Mouse (Mus musculus) granulocyte monocyte progenitor cell, adult 5-6 weeks (primary cell): Measurements from ENCODE around the gene Dcp1b. TPM values are rescaled to one million over a fixed set of nuclear protein-coding genes. Genes with fewer than 3 reads are reported as not detected.
"Not testable (repeated sequence)": the region's sequence is repeated elsewhere in the genome, so short reads cannot be mapped to it uniquely, and the experiment has no call there.

Source experiments
- ATAC-seq: replicated peaks from 2 replicates; pipeline ENCODE4 v1.8.0; 2016; ENCODE audit warnings: mild to moderate bottlenecking, moderate TSS enrichment, inconsistent platforms; ENCODE audit not compliant: poor library complexity, severe bottlenecking
- total RNA-seq, 2 experiments: library from RNA; stranded (forward) in 1 of 2; stranded (reverse) in 1 of 2; fragments of 200-712, 200-1000 nt in 1 of 2; fragments of >200 nt in 1 of 2; fragmentation: Nextera tagmentation in 1 of 2; gene quantifications; 2 replicates each; pipeline ENCODE4 v1.2.3; 2014 to 2017

Dcp1b gene
- total RNA-seq, 2 experiments from 2014 or later: 8.6 to 12.2 TPM

DNA sequence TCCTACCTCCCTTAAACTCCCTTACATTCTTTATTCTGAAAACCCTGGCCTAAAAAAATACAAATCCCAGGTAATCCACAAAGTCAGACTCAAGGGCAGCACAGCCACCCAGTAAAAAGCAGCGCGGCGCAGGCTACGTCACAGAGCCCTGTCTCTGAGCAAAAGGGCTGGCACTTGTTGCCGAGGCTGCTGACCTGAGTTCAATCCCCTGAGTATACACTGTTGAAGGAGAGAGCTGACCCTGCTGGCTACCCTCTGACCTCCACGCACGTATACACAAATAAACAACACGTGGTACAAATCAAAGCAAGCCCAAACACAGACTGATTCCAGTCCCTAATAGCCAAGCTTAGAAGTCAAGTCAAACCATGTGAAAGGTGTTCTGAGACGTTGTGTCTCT is 19.1 kb downstream of the Dcp1b start:
- ATAC-seq: no peak

DNA sequence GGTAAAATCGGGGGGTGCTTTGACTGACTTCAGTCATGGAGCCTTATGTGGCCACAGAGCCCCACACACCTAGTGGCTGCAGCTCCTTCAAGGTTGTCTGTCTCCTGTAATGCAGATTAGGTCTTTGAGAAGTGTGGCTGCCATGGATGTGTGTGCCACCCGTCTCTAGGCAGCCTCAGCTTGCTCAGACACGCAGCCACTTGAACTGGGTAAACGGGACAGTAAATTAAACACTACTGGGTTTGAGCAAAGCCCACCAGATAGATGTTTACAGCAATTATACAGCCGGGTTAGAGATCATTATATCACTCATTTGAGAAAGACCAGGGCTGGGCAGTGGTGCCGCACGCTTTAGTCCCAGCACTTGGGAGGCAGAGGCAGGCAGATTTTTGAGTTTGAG is 19.5 kb downstream of the Dcp1b start:
- ATAC-seq: no peak

DNA sequence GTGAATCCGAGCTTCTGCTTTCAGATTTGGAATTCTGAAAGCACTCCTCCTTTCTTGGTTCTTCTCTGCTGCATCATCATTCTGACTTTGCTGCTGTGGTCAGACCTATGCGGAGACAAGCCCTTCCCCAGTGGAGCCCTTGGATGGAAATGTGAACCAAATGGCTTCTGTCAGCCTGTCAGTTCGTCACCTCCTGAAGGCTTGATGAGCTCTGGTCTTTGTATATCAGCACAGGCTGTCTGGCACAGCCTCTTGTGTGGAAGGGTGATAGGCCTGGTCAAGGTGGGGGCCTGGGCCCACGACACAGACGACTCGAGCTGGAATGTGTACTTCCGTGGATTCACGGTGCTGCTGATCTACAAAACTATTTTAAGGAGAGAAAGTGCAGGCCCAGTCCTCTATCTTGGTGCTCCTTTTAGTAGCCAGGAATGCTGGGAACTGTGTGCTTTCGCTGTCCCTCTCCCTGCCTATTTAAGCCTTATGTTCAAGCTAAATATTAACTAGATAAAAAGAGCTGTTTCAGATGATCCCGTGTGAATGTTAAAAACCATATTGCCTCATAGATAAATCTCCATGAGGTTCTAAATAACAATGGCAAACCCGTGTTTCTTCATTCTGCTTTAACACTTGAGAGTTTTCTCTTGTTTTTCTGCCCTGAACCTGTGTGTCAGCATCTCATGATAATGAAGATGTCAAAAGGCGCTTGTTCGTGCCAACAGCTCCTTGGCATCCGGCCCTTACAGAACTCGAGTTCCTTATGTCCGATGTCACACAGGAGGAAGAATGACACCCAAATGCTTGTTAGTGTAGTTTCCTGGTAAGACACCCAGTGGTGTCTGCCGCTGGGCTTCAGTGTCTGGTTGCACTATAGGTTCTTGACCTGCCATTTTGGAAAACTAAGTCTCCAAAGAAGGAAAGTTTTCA is 21.6 kb downstream of the Dcp1b start, which contains the start of gene Cacna1c:
TSS of gene Cacna1c (minus strand) at position 37 of the 924 bp plus-strand sequence.
- ATAC-seq: no peak

DNA sequence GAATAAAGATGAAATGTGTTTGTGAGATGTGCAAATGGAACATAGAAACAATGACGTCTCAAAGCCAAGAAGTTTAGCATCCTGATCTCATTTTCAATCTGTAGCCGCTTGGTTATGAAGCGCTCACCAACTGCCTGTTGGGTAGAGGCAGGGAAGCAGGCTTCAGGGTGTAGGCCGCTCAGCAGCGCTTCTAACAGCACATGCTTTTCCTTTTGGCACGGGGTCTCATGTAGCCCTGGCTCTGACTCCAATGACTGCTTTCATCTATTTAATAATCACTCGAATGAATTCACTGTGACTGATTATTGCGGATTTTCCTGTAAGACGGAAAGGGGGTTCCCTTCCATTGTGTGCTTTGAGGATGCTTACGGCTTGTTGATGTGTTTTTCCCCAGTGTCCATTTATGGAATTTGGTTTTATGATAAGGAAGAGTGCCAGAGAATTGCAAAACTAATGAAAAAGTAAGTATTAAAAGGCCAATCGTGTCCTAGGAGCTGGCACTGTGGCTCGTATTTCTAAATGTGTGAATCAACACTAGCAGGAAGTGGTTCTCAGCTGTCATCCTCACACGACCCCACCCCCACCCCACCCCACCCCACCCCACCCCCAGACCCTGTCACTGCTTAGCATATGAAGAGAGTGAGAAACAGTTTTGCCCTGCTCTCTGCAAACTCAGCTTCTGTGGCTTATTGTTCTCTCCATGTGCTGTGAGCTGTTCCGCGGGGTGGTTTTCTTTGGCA is 23.7 kb downstream of the Dcp1b start:
- ATAC-seq: no peak

DNA sequence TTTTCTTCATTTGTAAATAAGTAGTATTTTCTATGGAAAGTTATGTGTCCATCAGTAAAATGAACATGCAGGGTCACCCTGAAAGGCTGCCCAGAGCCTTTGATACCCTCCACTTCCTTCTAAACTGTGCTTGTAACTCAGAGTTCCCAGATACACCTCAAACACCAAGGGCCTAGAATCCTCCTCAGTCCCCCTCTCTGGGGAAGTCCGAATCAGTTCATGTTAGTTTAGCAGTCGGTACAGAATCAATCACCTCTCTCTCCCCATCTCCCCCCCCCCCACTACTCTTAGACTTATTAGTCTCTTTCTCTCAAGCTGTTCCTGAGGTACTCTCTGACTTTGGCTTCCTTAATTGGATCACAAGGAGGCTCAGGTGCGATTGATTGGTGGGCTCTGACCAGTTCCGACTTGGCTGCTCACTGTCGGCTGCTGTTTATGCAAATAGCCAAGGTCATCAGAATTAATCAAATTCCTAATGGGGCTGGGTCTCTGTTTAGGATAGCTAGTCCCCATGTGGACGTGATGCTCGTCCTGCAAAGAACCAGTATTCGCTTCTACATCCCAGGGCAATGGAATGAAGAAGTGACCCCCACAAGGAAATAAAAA is 24.3 kb downstream of the Dcp1b start:
- ATAC-seq: no peak

DNA sequence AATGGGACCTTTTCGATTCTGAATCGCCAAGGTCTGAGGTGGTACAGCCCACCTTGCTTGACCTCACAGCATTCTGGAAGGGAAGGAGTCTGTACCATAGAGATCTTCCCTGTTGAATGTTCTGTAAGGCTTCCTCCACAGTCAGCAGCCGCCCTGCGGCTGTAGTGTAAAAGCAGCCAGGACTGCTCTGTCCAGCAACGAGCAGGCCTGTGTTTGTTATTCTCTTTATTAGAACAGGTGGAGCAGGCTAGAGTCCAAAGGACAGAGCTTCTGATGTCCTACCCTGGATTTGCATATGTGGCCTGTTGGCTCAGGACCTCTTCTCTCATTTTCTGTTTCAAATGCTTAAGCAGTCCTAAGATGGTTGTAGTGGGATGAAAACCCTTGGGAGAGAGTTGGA is 25.3 kb downstream of the Dcp1b start:
- no peak for ATAC-seq

DNA sequence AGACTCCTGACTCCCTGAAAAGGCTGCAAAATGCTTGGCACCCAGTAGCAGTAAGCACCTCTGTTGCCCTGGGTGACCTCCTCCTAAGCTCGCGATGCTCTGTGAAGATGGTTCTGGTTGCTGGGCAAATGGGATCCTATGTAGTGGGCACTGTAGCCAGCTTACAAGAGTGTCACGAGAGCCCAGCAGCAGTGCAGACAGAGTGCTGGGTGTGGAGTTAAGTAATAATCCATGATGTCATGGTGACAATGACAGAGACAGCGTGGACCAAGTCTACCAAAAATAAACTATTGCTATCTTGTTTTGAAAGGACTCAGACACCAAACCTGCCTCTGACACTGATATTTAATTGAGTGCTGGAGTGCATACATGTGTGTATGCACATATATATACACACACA is 26.5 kb downstream of the Dcp1b start:
- ATAC-seq: no peak

DNA sequence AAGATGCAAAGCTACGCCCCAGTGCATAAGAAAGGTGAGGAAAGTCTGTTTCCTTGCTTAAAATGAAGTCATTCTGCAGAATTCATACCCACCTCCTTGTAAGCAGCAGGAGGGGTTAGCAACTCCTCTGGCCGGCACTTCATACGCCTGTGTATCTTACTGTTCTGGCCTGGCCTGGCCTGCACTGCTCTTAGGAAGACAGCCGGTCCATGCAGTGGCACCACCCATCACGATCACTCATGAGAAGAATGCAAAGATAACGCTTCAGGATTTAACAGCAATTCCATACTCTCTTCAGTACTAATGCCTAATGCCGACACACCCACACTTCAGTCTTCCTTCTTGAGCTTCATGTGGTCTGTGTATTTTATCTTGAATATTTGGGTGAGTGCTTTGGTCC is 29.2 kb downstream of the Dcp1b start:
- ATAC-seq: no peak

DNA sequence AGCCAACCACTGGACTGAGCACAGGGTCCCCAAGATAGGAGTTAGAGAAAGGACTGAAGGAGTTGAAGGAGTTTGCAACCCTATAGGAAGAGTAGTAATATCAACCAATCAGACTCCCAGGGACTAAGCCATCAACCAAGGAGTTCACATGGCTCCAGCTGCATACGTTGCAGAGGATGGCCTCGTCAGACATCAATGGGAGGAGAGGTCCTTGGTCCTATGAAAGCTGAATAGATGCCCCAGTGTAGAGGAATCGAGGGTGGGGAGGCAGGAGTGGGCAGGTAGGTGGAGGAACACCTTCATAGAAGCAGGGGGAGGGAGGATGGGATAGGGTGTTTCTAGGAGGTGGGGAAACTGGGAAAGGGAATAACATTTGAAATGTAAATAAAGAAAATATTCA is 29.9 kb downstream of the Dcp1b start:
- ATAC-seq: no peak

DNA sequence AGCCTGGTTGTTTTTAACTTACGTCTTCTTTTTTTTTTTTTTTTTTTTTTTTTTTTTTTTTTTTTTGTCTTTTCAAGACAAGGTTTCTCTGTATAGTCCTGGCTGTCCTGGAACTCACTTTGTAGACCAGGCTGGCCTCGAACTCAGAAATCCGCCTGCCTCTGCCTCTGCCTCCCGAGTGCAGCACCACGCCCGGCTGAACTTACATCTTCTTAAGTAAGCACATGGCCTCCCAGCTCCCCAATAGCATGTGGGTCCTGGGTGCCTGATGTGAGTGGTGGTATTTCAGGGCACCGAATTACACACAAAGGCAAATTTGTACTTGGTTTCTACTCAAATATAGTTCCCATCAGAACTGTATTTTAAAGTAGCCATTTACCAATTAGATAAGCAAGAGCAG is 31.0 kb downstream of the Dcp1b start:
- not testable (repeated sequence) for ATAC-seq

DNA sequence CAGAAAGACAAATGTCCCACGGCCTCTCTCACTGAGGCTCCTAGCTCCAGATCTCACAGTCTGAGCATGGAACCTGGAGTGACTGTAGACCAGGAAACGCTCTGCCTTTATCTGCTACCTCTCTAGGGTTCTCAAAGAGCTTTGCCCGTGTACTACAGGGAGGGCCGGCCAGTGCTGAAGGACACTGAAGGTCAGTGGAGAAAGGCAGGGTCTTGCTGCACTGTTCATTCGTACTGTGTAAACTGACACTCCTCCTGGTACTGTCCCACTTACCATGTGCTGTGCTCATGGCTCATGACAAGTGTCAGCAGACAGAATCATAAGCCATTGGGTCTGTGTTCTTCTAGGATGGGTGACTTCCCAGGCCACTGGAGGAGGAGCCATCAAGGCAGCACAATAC is 38.3 kb downstream of the Dcp1b start:
- no peak for ATAC-seq

DNA sequence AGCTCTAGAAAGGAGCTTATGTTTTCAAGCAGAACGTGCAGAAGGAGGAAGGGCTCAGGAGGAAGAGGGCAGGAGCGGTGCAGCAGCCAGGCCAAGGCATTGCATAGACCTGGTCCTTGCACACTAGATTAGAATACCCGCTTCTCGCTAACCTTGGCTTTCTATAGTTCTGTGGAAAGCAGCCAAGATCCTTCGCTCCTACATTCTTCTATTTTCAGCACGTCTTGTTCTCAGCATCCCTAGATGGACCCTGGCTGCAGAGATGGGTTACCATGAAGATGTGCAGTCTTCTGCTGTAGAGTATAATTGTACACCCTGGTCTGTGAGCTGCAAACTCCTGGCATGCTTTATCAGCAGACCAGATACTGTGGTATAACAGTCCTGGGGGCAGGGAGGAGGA is 39.1 kb downstream of the Dcp1b start:
- no peak for ATAC-seq

DNA sequence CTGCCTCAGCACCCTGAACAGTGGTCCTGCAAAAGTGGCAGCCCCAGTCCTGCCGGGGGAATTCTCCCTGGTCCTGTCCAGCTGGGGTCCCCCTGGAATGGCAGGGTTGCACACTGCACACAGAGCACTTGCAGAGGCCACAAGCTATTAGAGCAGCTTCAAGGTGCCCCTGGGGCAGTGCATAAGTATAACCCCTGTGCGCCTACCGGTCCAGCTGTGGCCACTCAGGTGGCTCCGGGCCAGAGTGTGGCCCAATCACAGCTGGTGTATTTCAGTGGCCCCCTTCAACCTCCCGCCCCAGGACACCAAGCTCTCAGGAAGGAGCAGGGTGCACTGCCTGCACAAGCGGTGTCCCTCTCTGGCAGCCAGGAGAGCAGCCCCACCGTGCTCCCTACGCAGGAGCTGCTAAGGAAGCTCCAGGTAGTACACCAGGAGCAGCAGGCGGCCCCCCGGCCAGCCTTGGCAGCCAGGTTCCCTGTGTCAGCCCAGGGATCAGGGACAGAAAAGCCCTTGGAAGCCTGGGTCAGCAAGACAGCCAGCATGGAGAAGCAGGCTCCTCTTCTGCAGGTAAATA is 40.1 kb downstream of the Dcp1b start:
- ATAC-seq: no peak

DNA sequence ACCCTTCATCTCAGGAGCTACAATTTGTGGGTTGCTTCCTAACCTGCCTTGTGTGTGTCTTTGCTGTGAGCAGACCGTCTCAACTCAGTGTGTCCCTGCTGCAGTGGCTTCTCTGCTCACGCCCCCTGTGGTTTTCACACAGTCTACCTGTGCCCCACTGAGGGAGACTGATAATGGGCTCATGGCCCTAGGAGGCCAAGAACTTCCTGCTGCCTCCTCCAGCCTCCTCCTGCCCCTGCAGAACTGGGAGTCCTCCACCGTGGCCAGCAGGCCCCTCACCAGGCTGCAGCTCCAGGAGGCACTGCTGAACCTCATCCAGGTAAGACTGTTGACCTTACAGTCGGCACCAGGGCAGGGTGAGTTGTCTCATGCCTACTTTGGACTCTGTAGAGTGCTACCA is 42.6 kb downstream of the Dcp1b start:
- ATAC-seq: no peak

DNA sequence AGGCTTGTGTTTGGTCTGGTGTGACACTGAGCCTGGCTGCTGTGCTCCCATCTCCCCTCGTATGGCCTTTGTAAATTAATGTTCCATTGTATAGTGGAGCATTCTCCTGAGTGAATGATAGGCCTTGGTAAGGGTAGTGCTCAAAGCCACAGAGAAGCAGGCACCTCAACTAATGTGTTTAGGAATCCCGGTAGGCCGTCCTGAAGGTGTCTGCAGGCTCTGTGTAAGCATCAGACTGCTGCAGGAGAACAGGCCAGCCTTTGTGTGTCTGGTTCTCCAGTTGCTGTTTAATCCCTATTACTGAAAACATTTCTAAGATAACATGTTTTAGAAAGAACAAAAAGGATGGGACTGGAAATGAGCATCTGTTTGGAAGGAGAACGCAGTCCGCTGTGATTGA is 43.5 kb downstream of the Dcp1b start:
- ATAC-seq: no peak

DNA sequence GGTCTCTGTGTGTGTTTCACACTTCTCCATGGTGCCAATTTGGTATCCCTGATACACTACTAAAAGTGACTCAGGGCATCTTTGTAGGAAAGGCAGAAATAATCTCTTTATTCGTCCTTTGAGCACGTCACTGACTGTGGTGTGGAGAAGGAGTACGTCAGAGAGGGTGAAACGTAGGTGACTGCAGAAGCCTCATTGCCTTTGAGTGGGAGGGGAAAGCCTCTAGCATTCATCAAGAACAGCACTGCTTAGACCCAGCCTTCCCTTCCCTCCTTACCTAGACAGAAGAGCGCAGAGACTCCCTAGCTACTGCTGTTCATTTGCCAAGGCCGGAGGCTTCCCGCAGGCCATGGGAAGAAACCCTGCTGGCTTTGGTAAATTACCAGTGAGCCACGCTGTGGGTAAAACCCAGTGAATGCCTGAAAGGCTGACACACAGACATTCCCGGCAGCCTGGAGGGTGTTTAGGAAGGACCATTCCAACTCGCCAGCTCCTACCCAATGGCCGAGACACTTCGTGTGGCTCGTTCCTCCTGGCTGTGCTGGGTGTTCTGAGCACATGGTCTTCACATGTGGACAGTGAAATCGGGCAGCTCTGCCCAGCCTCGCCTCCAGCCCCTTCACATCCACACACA is 44.3 kb downstream of the Dcp1b start:
- ATAC-seq: no peak

DNA sequence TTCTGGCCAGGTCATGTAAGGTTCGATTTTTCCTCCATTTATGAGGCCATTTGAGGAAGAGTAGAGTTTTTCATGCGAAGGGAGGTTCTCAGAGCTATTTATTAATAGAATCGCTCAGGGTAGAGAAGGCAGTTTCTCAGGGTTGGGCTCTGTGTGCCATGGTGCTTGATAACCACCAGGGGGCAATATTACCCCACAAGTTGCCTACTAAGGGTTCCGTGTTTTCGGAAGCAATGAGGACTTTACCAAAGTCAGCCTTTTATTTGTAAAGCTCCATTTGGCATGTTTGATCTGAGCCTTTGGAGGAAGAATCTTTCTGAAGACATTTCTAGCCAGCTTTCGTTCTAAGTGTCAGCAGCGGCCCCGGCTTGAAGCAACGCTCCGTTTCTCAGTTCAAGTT is 45.2 kb downstream of the Dcp1b start:
- peak; percentile 91 for ATAC-seq

DNA sequence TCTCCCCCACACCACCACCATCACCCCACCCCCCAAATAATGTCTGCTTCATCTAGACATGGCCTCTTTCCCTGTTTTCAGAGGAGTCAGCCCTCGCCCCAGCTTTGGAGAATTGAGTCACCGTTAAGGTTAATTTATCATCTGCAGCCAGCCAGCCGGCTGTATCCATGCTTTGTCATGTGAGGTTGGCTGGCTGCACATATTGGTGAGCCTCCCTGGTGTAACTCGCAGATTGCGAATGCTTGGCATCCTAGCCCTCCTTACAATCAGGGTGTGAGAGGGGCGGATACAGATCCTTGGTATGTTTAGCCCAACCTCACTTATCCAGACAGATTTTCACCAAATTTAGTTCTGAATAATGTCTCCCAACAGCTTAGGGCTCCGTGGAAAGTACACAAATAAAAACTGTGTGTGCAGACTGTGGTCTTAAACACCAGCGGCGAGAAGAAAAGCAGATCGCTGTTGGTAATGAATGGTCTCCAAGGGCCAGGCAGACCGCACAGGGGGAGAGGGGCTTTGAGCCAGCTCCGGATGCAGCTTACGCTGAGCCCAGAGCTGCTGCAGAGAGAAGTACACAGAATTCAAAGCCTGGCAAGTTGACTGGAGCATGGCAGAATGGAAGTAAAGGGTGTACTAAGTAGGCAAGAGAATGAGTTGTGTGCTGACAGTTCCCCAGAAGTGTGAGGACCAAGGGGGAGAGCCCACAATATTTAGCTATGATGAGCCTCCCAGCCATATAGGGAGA is 49.6 kb downstream of the Dcp1b start:
- ATAC-seq: no peak

DNA sequence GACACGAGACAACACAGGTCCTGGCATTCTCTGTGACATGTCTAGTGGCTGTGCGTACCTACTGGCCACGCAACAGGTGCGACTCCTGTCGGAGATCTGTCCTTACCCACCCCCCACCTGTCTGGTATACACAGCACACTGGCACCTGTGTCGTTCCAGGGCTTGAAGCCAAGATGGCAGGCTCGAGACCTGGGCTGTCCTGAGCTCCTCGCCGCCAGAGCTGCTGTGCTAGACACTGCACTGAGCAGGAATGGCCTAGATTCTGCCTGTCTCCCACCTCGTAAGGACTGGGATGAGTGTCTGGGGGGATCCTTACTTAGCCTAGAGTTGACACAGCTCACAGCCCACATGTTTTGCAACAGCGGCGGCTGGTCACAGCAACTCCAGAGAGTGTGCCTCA is 50.2 kb downstream of the Dcp1b start:
- ATAC-seq: no peak

DNA sequence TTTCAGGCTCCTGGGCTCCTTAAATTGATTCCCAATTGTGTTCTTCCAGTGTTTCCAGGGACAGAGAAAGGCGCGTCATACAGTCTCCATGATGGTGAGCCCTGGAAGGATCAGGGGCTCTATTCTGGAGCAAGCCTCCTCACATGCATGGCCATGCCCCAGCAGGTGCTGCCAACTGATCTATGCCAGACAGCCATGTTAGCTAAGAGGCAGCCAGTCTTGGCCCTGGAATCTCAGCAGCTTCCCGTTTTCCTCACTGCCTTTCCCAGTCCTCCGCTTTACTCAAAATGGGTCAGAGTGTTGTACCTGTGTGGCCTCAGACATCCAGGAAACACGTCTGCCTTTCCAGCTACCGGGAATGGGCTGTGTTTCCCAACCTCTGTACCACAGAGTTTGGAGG is 50.7 kb downstream of the Dcp1b start:
- ATAC-seq: no peak
